Mouse (Mus musculus): ENCODE results near the gene Enpep. TPM values are rescaled to one million over a fixed set of nuclear protein-coding genes. Genes with fewer than 3 reads are reported as not detected.

Gene Enpep
- not detected in 2 replicates for polyA plus RNA-seq (2016; fragmentation: Nextera tagmentation; extraction: Ambion mirVana)

GRCm38 (mm10) chr3:129332586-129332985 lies at the start of gene Enpep:
Gene Enpep, minus strand, starts transcription at chr3:129332720.
- H3K4me3 ChIP-seq: no peak within 1 kb of the TSS
- no peaks in the 10 kb centered on the region for H3K27me3 ChIP-seq (ENCODE audit: poor library complexity, severe bottlenecking)
- no peak within 1 kb of the TSS for H3K27ac ChIP-seq
- H3K36me3 ChIP-seq (replicated peaks): no peaks in the 10 kb centered on the region
- DNase-seq (ENCODE audit: extremely low spot score, low spot score): no peak
- WGBS: 76% methylated on average over 13 of the region's 13 CpGs
- H3K4me1 ChIP-seq: no peaks in the 10 kb centered on the region
- no peaks in the 10 kb centered on the region for H3K9me3 ChIP-seq

GRCm38 (mm10) chr3:129379109-129379508 lies 46.6 kb upstream of the Enpep start:
- DNase-seq (ENCODE audit: extremely low spot score, low spot score): no peak
- 77% methylated on average over 3 of the region's 3 CpGs for WGBS
- H3K36me3 ChIP-seq (replicated peaks): no peaks in the 10 kb centered on the region
- no peaks in the 10 kb centered on the region for H3K9me3 ChIP-seq
- H3K27ac ChIP-seq: no peak overlapping the region
- no peaks in the 10 kb centered on the region for H3K27me3 ChIP-seq (ENCODE audit: poor library complexity, severe bottlenecking)
- no peak overlapping the region for H3K4me3 ChIP-seq
- no peaks in the 10 kb centered on the region for H3K4me1 ChIP-seq

DNA sequence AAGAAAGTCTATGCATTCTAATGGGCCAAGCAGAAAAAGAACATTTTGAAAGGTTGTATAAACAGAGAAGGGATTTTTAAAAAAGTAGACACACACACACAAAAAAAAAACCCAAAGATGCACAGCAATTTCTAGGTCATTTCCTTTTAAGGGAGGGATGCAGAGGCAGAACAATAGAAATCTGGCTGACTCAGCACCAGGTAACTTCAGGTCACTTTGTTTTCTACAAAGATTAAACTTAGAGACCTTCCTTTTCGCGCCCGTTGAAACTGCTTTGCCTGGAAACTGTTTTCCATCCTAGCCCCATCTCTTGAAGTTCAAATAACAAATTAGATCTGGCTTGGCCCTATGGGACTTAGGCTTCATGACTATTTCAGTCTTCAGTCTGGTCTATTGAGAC lies 42.6 kb upstream of the Enpep start:
- Histone ChIP-seq H3K4me1 (0 out of 2 replicates have a peak, but pooled peaks cover 3% of the 10 kb centered on the region), H3K36me3 (replicated peaks) (no peaks in the 10 kb centered on the region), H3K4me3 (no peak overlapping the region), H3K9me3 (no peaks in the 10 kb centered on the region), H3K27ac (no peak overlapping the region), H3K27me3 (ENCODE audit: poor library complexity, severe bottlenecking) (no peaks in the 10 kb centered on the region)
- WGBS: 98% methylated on average over 3 of the region's 3 CpGs
- no peak for DNase-seq (ENCODE audit: extremely low spot score, low spot score)

- H3K27me3 ChIP-seq (ENCODE audit: poor library complexity, severe bottlenecking): no peaks in the 10 kb centered on the region
- no peak for DNase-seq (ENCODE audit: extremely low spot score, low spot score)
- no peaks in the 10 kb centered on the region for H3K9me3 ChIP-seq
- no peak overlapping the region for H3K4me3 ChIP-seq
- 0 out of 2 replicates have a peak, but pooled peaks cover 3% of the 10 kb centered on the region for H3K4me1 ChIP-seq
- 46% methylated on average over 2 of the region's 2 CpGs for WGBS
- no peak overlapping the region for H3K27ac ChIP-seq
- no peaks in the 10 kb centered on the region for H3K36me3 ChIP-seq (replicated peaks)
Observed at GRCm38 (mm10) chr3:129373108-129373507, 40.6 kb upstream of the Enpep start.

GRCm38 (mm10) chr3:129369491-129369890 lies 37.0 kb upstream of the Enpep start:
- Histone ChIP-seq H3K27me3 (ENCODE audit: poor library complexity, severe bottlenecking) (no peaks in the 10 kb centered on the region), H3K36me3 (replicated peaks) (no peaks in the 10 kb centered on the region), H3K9me3 (no peaks in the 10 kb centered on the region), H3K4me3 (no peak overlapping the region), H3K27ac (no peak overlapping the region), H3K4me1 (0 out of 2 replicates have a peak, but pooled peaks cover 3% of the 10 kb centered on the region)
- WGBS: 89% methylated on average over 3 of the region's 3 CpGs
- DNase-seq (ENCODE audit: extremely low spot score, low spot score): no peak

DNA sequence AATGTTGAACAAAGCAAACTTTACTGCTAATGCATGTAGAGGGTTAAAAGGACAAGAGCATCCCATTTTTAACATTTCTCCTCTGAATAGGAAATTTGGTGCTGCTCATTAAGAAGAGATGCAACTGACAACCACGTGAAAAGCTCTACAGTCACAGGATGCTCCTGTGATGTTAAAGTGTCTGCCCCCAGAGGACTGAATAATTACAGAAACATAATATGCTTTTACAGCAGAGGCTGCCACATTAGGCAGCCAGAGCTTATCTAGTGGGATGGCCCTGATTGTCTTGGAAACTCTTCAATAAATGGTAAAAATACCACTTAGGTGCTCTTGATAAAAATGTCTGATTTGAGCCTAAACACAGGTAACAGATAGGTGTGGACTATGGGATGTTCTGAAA lies 33.4 kb upstream of the Enpep start:
- Histone ChIP-seq H3K27ac (no peak overlapping the region), H3K4me3 (no peak overlapping the region), H3K4me1 (no peaks in the 10 kb centered on the region), H3K27me3 (ENCODE audit: poor library complexity, severe bottlenecking) (no peaks in the 10 kb centered on the region), H3K36me3 (replicated peaks) (no peaks in the 10 kb centered on the region), H3K9me3 (no peaks in the 10 kb centered on the region)
- 88% methylated on average over 1 of the region's 1 CpGs for WGBS
- no peak for DNase-seq (ENCODE audit: extremely low spot score, low spot score)

GRCm38 (mm10) chr3:129364818-129365390 lies 32.4 kb upstream of the Enpep start:
- no peaks in the 10 kb centered on the region for H3K4me1 ChIP-seq
- no peak overlapping the region for H3K4me3 ChIP-seq
- no peaks in the 10 kb centered on the region for H3K36me3 ChIP-seq (replicated peaks)
- no peaks in the 10 kb centered on the region for H3K27me3 ChIP-seq (ENCODE audit: poor library complexity, severe bottlenecking)
- H3K9me3 ChIP-seq: no peaks in the 10 kb centered on the region
- DNase-seq (ENCODE audit: extremely low spot score, low spot score): peak; percentile 12
- whole genome bisulfite sequencing: 79% methylated on average over 2 of the region's 2 CpGs
- no peak overlapping the region for H3K27ac ChIP-seq

DNA sequence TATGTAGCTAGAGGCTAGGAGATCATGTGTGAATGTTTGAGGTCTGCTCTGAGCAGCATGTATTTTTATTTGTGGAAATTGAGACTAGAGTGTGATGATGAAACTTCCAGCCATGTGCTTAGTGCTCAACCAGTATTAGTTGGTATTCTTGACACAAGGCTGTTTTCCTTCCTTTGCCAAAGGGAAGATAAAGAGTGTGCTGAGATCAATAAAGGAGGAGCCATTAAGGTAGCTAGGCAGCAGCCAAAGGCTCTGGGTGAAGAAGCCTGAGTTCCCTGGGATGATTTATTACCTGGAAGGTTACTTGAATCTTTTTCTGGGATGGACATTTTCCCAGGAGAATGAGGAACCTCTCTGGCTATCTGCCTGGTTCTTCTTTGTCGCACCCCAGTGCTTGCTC lies 30.9 kb upstream of the Enpep start:
- 94% methylated on average over 1 of the region's 1 CpGs for WGBS
- no peak overlapping the region for H3K27ac ChIP-seq

DNA sequence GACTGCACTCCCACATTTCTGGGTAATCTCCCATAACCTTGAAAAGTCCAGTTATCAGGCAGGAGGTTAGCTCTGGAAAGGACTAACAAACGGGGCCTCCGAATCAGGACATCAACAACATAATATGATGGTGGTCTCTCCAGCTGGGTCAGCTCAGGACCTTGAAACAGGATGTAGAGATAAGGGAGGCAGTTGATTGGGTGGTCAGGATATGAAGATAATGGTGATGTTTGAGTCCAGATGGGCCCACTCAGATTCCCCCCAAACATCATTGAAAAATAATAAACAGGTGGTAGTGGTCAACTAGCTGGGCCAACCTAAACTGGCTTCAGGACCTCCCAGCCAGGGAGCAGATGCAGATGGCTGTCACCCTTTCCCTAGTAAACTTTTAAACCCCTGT lies 25.6 kb upstream of the Enpep start:
- Histone ChIP-seq H3K27me3 (ENCODE audit: poor library complexity, severe bottlenecking) (no peaks in the 10 kb centered on the region), H3K9me3 (no peaks in the 10 kb centered on the region), H3K36me3 (replicated peaks) (no peaks in the 10 kb centered on the region), H3K27ac (no peak overlapping the region), H3K4me1 (no peaks in the 10 kb centered on the region), H3K4me3 (no peak overlapping the region)
- DNase-seq (ENCODE audit: extremely low spot score, low spot score): no peak
- 93% methylated on average over 2 of the region's 2 CpGs for WGBS

More for the DNA sequence above, 30.9 kb upstream of the Enpep start:
- Histone ChIP-seq H3K4me1 (no peaks in the 10 kb centered on the region), H3K4me3 (no peak overlapping the region), H3K36me3 (replicated peaks) (no peaks in the 10 kb centered on the region), H3K27me3 (ENCODE audit: poor library complexity, severe bottlenecking) (no peaks in the 10 kb centered on the region), H3K9me3 (no peaks in the 10 kb centered on the region)
- DNase-seq (ENCODE audit: extremely low spot score, low spot score): no peak

GRCm38 (mm10) chr3:129353901-129354300 lies 21.4 kb upstream of the Enpep start:
- H3K9me3 ChIP-seq: no peaks in the 10 kb centered on the region
- 86% methylated on average over 4 of the region's 4 CpGs for WGBS
- H3K4me3 ChIP-seq: no peak overlapping the region
- no peak overlapping the region for H3K27ac ChIP-seq
- H3K36me3 ChIP-seq (replicated peaks): no peaks in the 10 kb centered on the region
- no peaks in the 10 kb centered on the region for H3K4me1 ChIP-seq
- no peak for DNase-seq (ENCODE audit: extremely low spot score, low spot score)
- H3K27me3 ChIP-seq (ENCODE audit: poor library complexity, severe bottlenecking): no peaks in the 10 kb centered on the region

- H3K36me3 ChIP-seq (replicated peaks): no peaks in the 10 kb centered on the region
- no peak overlapping the region for H3K27ac ChIP-seq
- H3K27me3 ChIP-seq (ENCODE audit: poor library complexity, severe bottlenecking): no peaks in the 10 kb centered on the region
- DNase-seq (ENCODE audit: extremely low spot score, low spot score): no peak
- no peaks in the 10 kb centered on the region for H3K4me1 ChIP-seq
- no peak overlapping the region for H3K4me3 ChIP-seq
- WGBS: 81% methylated on average over 11 of the region's 11 CpGs
- H3K9me3 ChIP-seq: no peaks in the 10 kb centered on the region
Observed at GRCm38 (mm10) chr3:129351320-129351877, 18.9 kb upstream of the Enpep start.

- Histone ChIP-seq H3K4me3 (no peak overlapping the region), H3K27ac (no peak overlapping the region), H3K4me1 (no peaks in the 10 kb centered on the region), H3K36me3 (replicated peaks) (no peaks in the 10 kb centered on the region), H3K9me3 (no peaks in the 10 kb centered on the region), H3K27me3 (ENCODE audit: poor library complexity, severe bottlenecking) (no peaks in the 10 kb centered on the region)
- 90% methylated on average over 10 of the region's 10 CpGs for WGBS
- DNase-seq (ENCODE audit: extremely low spot score, low spot score): no peak
Observed at GRCm38 (mm10) chr3:129347277-129347676, 14.8 kb upstream of the Enpep start.

DNA sequence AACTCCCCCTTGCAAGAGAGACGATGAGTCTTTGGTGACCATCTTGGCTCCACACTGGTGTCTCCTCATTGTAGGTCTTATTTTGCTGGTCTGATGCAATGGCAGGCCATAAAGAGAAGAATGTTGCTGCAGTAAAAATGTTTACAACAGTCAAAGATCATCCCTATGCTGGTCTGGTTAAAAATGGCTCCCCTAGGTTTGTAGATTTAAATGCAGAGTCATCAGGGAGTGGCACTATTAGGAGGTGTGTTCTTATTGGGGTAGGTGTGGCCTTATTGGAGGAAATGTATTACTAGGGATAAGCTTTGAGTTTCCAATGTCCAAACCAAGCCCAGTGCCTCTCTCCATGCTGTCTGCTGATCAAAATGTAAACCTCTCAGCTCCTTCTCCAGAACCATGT lies 10.2 kb upstream of the Enpep start:
- 97% methylated on average over 1 of the region's 1 CpGs for WGBS

More for the DNA sequence above, 10.2 kb upstream of the Enpep start:
- H3K9me3 ChIP-seq: peaks cover 6% of the 10 kb centered on the region
- peaks cover 4% of the 10 kb centered on the region for H3K4me1 ChIP-seq
- H3K36me3 ChIP-seq (replicated peaks): no peaks in the 10 kb centered on the region
- H3K27ac ChIP-seq: no peak overlapping the region
- DNase-seq (ENCODE audit: extremely low spot score, low spot score): no peak
- H3K27me3 ChIP-seq (ENCODE audit: poor library complexity, severe bottlenecking): no peaks in the 10 kb centered on the region
- no peak overlapping the region for H3K4me3 ChIP-seq
